ENCODE assay signal across 28 mouse cellular contexts in genomic region chr8:3736947-3737346, GRCm38 (mm10). TPM values are rescaled to one million over a fixed set of nuclear protein-coding genes. Genes with fewer than 3 reads are reported as not detected.
DNase-seq lines count a peak whose midpoint lies in the region; ATAC-seq and TF ChIP-seq lines count a peak whose summit lies in the region.
"Had no signal": no experiment of that assay in that cellular context is flagged by ENCODE, and none has a peak within 500 bp of the region (broad histone marks: within the 10 kb centered on the region; RNA-seq: fewer than 3 reads in every experiment).

No protein-coding gene starts in this region.

- H3K9ac ChIP-seq in liver, adult 2 months (ENCODE audit: low read depth, low read length), result no peak overlapping the region
- no peak overlapping the region for H3K9ac ChIP-seq in liver, embryonic 16.5 days (ENCODE audit: low read depth, low read length)
- no peak overlapping the region for H3K9ac ChIP-seq in liver, embryonic 12.5 days
- H3K9ac ChIP-seq in liver, postnatal 0 days (replicated peaks), result no peak overlapping the region
- H3K9ac ChIP-seq in liver, embryonic 11.5 days (ENCODE audit: low read depth, low read length), result no peak overlapping the region
- H3K9ac ChIP-seq in lung, postnatal 0 days (replicated peaks; ENCODE audit: low read depth), result no peak overlapping the region

- no peak overlapping the region; the same call in 1 of the 2 replicates for H3K27ac ChIP-seq in liver, adult 2 months (replicated peaks; ENCODE audit: insufficient read depth, low read depth, low read length)
- no peak overlapping the region for H3K27ac ChIP-seq in liver, embryonic 16.5 days (ENCODE audit: low read length)
- no peak overlapping the region for H3K27ac ChIP-seq in liver, embryonic 12.5 days
- no peak overlapping the region for H3K27ac ChIP-seq in liver, postnatal 0 days (ENCODE audit: low read depth)
- no peak overlapping the region for H3K27ac ChIP-seq in liver, embryonic 11.5 days (ENCODE audit: low read depth, low read length)
- no peak overlapping the region for H3K27ac ChIP-seq in lung, postnatal 0 days (ENCODE audit: low read length)

- H3K79me2 ChIP-seq in liver, adult 2 months (ENCODE audit: control insufficient read depth, insufficient read depth, low read length), result no peaks in the 10 kb centered on the region

- no peak overlapping the region for H3K4me2 ChIP-seq in liver, embryonic 16.5 days (ENCODE audit: low read depth, low read length)
- H3K4me2 ChIP-seq in liver, embryonic 12.5 days, result no peak overlapping the region
- H3K4me2 ChIP-seq in liver, postnatal 0 days (ENCODE audit: low read depth, low read length), result no peak overlapping the region
- no peak overlapping the region for H3K4me2 ChIP-seq in liver, embryonic 11.5 days
- H3K4me2 ChIP-seq in lung, postnatal 0 days (replicated peaks; ENCODE audit: low read depth, low read length), result no peak overlapping the region

- TF ChIP-seq POLR2A in liver, adult 2 months (IDR thresholded peaks at IDR 0.05; ENCODE audit: extremely low read depth, insufficient read depth, low read length), result no peak

- H3K4me3 ChIP-seq in liver, adult 2 months (ENCODE audit: insufficient read depth, low read depth, low read length), result no peak overlapping the region
- no peak overlapping the region for H3K4me3 ChIP-seq in liver, embryonic 16.5 days (ENCODE audit: low read depth, low read length)
- H3K4me3 ChIP-seq in liver, embryonic 12.5 days, result no peak overlapping the region
- no peak overlapping the region for H3K4me3 ChIP-seq in liver, postnatal 0 days (ENCODE audit: low read depth, low read length)
- no peak overlapping the region for H3K4me3 ChIP-seq in liver, embryonic 11.5 days (ENCODE audit: low read depth, low read length)
- no peak overlapping the region for H3K4me3 ChIP-seq in lung, postnatal 0 days (ENCODE audit: low read depth, low read length)

- H3K4me1 ChIP-seq in liver, adult 2 months (ENCODE audit: control insufficient read depth, insufficient read depth, low read length), result peaks cover 4% of the 10 kb centered on the region; the same call in 1 of the 2 replicates
- no peaks in the 10 kb centered on the region for H3K4me1 ChIP-seq in liver, embryonic 16.5 days (ENCODE audit: control insufficient read depth, low read depth, low read length)
- peaks cover 34% of the 10 kb centered on the region for H3K4me1 ChIP-seq in liver, embryonic 12.5 days
- H3K4me1 ChIP-seq in liver, postnatal 0 days (ENCODE audit: insufficient read depth), result no peaks in the 10 kb centered on the region
- no peaks in the 10 kb centered on the region for H3K4me1 ChIP-seq in liver, embryonic 11.5 days (replicated peaks; ENCODE audit: control insufficient read depth, insufficient read depth, low read length)
- no peaks in the 10 kb centered on the region for H3K4me1 ChIP-seq in lung, postnatal 0 days (ENCODE audit: insufficient read depth, low read depth, low read length)

- no peaks in the 10 kb centered on the region for H3K36me3 ChIP-seq in liver, adult 2 months (ENCODE audit: control insufficient read depth, insufficient read depth, low read length)
- H3K36me3 ChIP-seq in liver, embryonic 16.5 days (ENCODE audit: control insufficient read depth, insufficient read depth), result no peaks in the 10 kb centered on the region
- H3K36me3 ChIP-seq in liver, embryonic 12.5 days, result no peaks in the 10 kb centered on the region
- H3K36me3 ChIP-seq in liver, postnatal 0 days (replicated peaks; ENCODE audit: insufficient read depth, low read length), result no peaks in the 10 kb centered on the region
- no peaks in the 10 kb centered on the region for H3K36me3 ChIP-seq in liver, embryonic 11.5 days (ENCODE audit: control insufficient read depth, insufficient read depth, low read length)
- H3K36me3 ChIP-seq in lung, postnatal 0 days (ENCODE audit: insufficient read depth, low read length), result no peaks in the 10 kb centered on the region
- H3K36me3 ChIP-seq: G1E had no signal

- no peak for TF ChIP-seq CTCF in liver, adult 2 months (IDR thresholded peaks at IDR 0.05; ENCODE audit: low read depth, low read length)
- TF ChIP-seq CTCF in liver, postnatal 0 days (IDR thresholded peaks at IDR 0.05; ENCODE audit: low read depth), result no peak
- TF ChIP-seq CTCF in lung, postnatal 0 days (IDR thresholded peaks at IDR 0.05), result no peak

- ATAC-seq in liver, embryonic 16.5 days (ENCODE audit: low read depth), result peak; percentile 37; the same call in 1 of the 2 replicates
- ATAC-seq in liver, embryonic 12.5 days, result no peak
- peak; percentile 36; the same call in 1 of the 2 replicates for ATAC-seq in liver, postnatal 0 days
- no peak for ATAC-seq in liver, embryonic 11.5 days (replicated peaks; ENCODE audit: low FRiP score)
- ATAC-seq in lung, postnatal 0 days, result no peak
- ATAC-seq: activated CD4-positive, CD25-positive, alpha-beta regulatory T cell, adult 4 months; CD4-positive, CD25-positive, alpha-beta regulatory T cell, adult 4 months; Patski had no signal

- no peaks in the 10 kb centered on the region for H3K9me3 ChIP-seq in liver, embryonic 16.5 days (replicated peaks; ENCODE audit: control insufficient read depth, low read length)
- H3K9me3 ChIP-seq in liver, embryonic 12.5 days (replicated peaks), result no peaks in the 10 kb centered on the region
- H3K9me3 ChIP-seq in liver, postnatal 0 days (ENCODE audit: low read length), result no peaks in the 10 kb centered on the region
- H3K9me3 ChIP-seq in liver, embryonic 11.5 days (ENCODE audit: control insufficient read depth, low read length), result no peaks in the 10 kb centered on the region
- H3K9me3 ChIP-seq in lung, postnatal 0 days (ENCODE audit: low read length), result no peaks in the 10 kb centered on the region
- H3K9me3 ChIP-seq: G1E had no signal

- no peaks in the 10 kb centered on the region for H3K27me3 ChIP-seq in liver, adult 2 months (ENCODE audit: control insufficient read depth, insufficient read depth, low read length)
- no peaks in the 10 kb centered on the region for H3K27me3 ChIP-seq in liver, embryonic 16.5 days (ENCODE audit: control insufficient read depth, insufficient read depth, low read depth, low read length)
- H3K27me3 ChIP-seq in liver, embryonic 12.5 days (replicated peaks), result no peaks in the 10 kb centered on the region
- H3K27me3 ChIP-seq in liver, postnatal 0 days (ENCODE audit: insufficient read depth, low read length), result no peaks in the 10 kb centered on the region
- H3K27me3 ChIP-seq in liver, embryonic 11.5 days (replicated peaks; ENCODE audit: control insufficient read depth, insufficient read depth, low read length), result no peaks in the 10 kb centered on the region
- no peaks in the 10 kb centered on the region for H3K27me3 ChIP-seq in lung, postnatal 0 days (replicated peaks; ENCODE audit: insufficient read depth, low read length)

- peak; percentile 81 for TF ChIP-seq EP300 in liver, postnatal 0 days (IDR thresholded peaks at IDR 0.05; ENCODE audit: low read depth)
- no peak for TF ChIP-seq EP300 in lung, postnatal 0 days (IDR thresholded peaks at IDR 0.05)

- peak; percentile 31 for DNase-seq in liver, adult 2 months (ENCODE audit: extremely low read depth, low read depth, low spot score)
- DNase-seq in liver, result no peak
- DNase-seq in liver, postnatal 0 days, result no peak
- no peak for DNase-seq in liver, embryonic 11.5 days (ENCODE audit: low spot score)
- peak; percentile 17 for DNase-seq in lung, postnatal 36 days
- DNase-seq in lung, postnatal 0 days (ENCODE audit: low spot score), result no peak
- DNase-seq: adrenal gland, adult 2 months; adrenal gland, adult 8-10 months; adrenal gland, postnatal 10 days; adrenal gland, postnatal 14 days; adrenal gland, postnatal 25 days; adrenal gland, postnatal 36 days; B cell, adult 2 months; cerebellum, adult 11 months; cerebellum, adult 11-12 months had no signal

- 70% methylated on average over 2 of the region's 2 CpGs for WGBS in liver, adult 2 months
- WGBS in liver, embryonic 16.5 days (ENCODE audit: insufficient replicate concordance), result 56% methylated on average over 2 of the region's 2 CpGs
- WGBS in liver, embryonic 12.5 days (ENCODE audit: insufficient replicate concordance), result 69% methylated on average over 2 of the region's 2 CpGs
- WGBS in liver, postnatal 0 days (ENCODE audit: insufficient replicate concordance), result 61% methylated on average over 2 of the region's 2 CpGs
- 69% methylated on average over 2 of the region's 2 CpGs for WGBS in liver, embryonic 11.5 days
- 65% methylated on average over 2 of the region's 2 CpGs for WGBS in lung, postnatal 0 days

RNA-seq across cellular contexts. Expression of gene Cd209a, which starts 11.8 kb away (rescaled TPM):
- total RNA-seq in liver, adult 2 months (2014; rRNA removed), result 0.09 and 0.40 TPM in 2 replicates
- polyA plus RNA-seq in liver, adult 2 months (2012; rRNA removed), result 0.28 and 0.41 TPM in 2 replicates
- 0.07 and 0.24 TPM in 2 replicates for polyA plus RNA-seq in liver, embryonic 16.5 days (2015; fragmentation: Nextera tagmentation; extraction: Ambion mirVana)
- polyA plus RNA-seq in liver, embryonic 12.5 days (2016; fragmentation: Nextera tagmentation; extraction: Ambion mirVana), result 0.14 and 0.24 TPM in 2 replicates
- 0.14 and 0.19 TPM in 2 replicates for polyA plus RNA-seq in liver, postnatal 0 days (2015; fragmentation: Nextera tagmentation; extraction: Ambion mirVana)
- 0.23 TPM in 1 of 2 replicates, not detected in the other for polyA plus RNA-seq in liver, embryonic 11.5 days (2014; fragmentation: Nextera tagmentation; extraction: Ambion mirVana)
- polyA plus RNA-seq in lung, postnatal 0 days (2015; fragmentation: Nextera tagmentation; extraction: Ambion mirVana), result 0.64 and 0.72 TPM in 2 replicates
- total RNA-seq: adrenal gland, postnatal 25 days; adrenal gland, postnatal 4 days; CH12.LX; ES-E14; G1E; MEL had no signal
- polyA plus RNA-seq: activated CD4-positive, CD25-positive, alpha-beta regulatory T cell, adult 4 months; adrenal gland, adult 2 months; C2C12; CD4-positive, CD25-positive, alpha-beta regulatory T cell, adult 4 months; G1E; Patski had no signal

RNA-seq across cellular contexts. Expression of gene Clec4g, which starts 16.5 kb away (rescaled TPM):
- total RNA-seq in liver, adult 2 months (2014; rRNA removed), result 100 and 133 TPM in 2 replicates
- polyA plus RNA-seq in liver, adult 2 months (2012; rRNA removed), result 48.9 and 57.7 TPM in 2 replicates
- polyA plus RNA-seq in liver, embryonic 16.5 days (2015; fragmentation: Nextera tagmentation; extraction: Ambion mirVana), result 8.2 and 10.3 TPM in 2 replicates
- polyA plus RNA-seq in liver, embryonic 12.5 days (2016; fragmentation: Nextera tagmentation; extraction: Ambion mirVana), result 1.4 and 1.8 TPM in 2 replicates
- 29.3 and 30.2 TPM in 2 replicates for polyA plus RNA-seq in liver, postnatal 0 days (2015; fragmentation: Nextera tagmentation; extraction: Ambion mirVana)
- polyA plus RNA-seq in liver, embryonic 11.5 days (2014; fragmentation: Nextera tagmentation; extraction: Ambion mirVana), result 0.92 and 1.8 TPM in 2 replicates
- 0.88 and 1.1 TPM in 2 replicates for polyA plus RNA-seq in lung, postnatal 0 days (2015; fragmentation: Nextera tagmentation; extraction: Ambion mirVana)
- total RNA-seq: adrenal gland, adult 18-20 months; adrenal gland, adult 8-10 months; adrenal gland, postnatal 25 days; adrenal gland, postnatal 36 days; CH12.LX; ES-E14; MEL had no signal
- polyA plus RNA-seq: activated CD4-positive, CD25-positive, alpha-beta regulatory T cell, adult 4 months; brain, embryonic 14.5 days; C2C12; CD4-positive, CD25-positive, alpha-beta regulatory T cell, adult 4 months; G1E; Patski had no signal

RNA-seq across cellular contexts. Expression of gene Fcer2a, which starts 43.0 kb away (rescaled TPM):
- 0.09 and 0.27 TPM in 2 replicates for total RNA-seq in liver, adult 2 months (2014; rRNA removed)
- polyA plus RNA-seq in liver, adult 2 months (2012; rRNA removed), result 0.49 and 0.51 TPM in 2 replicates
- polyA plus RNA-seq in liver, embryonic 16.5 days (2015; fragmentation: Nextera tagmentation; extraction: Ambion mirVana), result not detected in 2 replicates
- 0.07 TPM in 1 of 2 replicates, not detected in the other for polyA plus RNA-seq in liver, embryonic 12.5 days (2016; fragmentation: Nextera tagmentation; extraction: Ambion mirVana)
- polyA plus RNA-seq in liver, postnatal 0 days (2015; fragmentation: Nextera tagmentation; extraction: Ambion mirVana), result 0.05 and 0.06 TPM in 2 replicates
- polyA plus RNA-seq in liver, embryonic 11.5 days (2014; fragmentation: Nextera tagmentation; extraction: Ambion mirVana), result 0.10 TPM in 1 of 2 replicates, not detected in the other
- polyA plus RNA-seq in lung, postnatal 0 days (2015; fragmentation: Nextera tagmentation; extraction: Ambion mirVana), result 0.14 and 1.2 TPM in 2 replicates
- total RNA-seq: adrenal gland, postnatal 36 days; G1E; MEL had no signal
- polyA plus RNA-seq: brain, embryonic 14.5 days; G1E had no signal

Comparison
In these comparisons a context has a peak if more than half of its experiments do, and no peak if none do; other contexts are left out.
1. DNase-seq: peak in liver, adult 2 months (single experiment) and lung, postnatal 36 days (single experiment); none in liver (single experiment), liver, postnatal 0 days (single experiment), liver, embryonic 11.5 days (single experiment) and lung, postnatal 0 days (single experiment).
2. ATAC-seq: peak in liver, embryonic 16.5 days (single experiment) and liver, postnatal 0 days (single experiment); none in liver, embryonic 12.5 days (single experiment), liver, embryonic 11.5 days (single experiment) and lung, postnatal 0 days (single experiment).